Mouse (Mus musculus) right cerebral cortex, postnatal 4 days (tissue): ENCODE measurements around the gene Gm49510.

Experiments used
- DNase-seq: peaks from one replicate; pipeline ENCODE4 v3.0.0-alpha.2; 2022

Gm49510 gene

GRCm38 (mm10) chr15:78916052-78916826 lies 16.8 kb downstream of the Gm49510 start:
- peak; percentile 56 for DNase-seq

DNA sequence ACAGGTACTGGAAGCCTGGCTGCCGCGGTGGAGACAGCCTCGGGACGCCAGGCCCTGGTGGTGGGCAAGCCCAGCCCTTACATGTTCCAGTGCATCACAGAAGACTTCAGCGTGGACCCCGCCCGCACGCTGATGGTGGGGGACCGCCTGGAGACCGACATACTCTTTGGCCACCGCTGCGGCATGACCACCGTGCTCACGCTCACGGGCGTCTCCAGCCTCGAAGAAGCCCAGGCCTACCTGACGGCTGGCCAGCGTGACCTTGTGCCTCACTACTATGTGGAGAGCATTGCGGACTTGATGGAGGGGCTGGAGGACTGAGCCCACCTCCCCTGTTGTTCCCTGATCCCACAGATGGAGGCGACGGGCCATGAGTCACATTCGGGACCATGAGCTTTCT lies 18.7 kb downstream of the Gm49510 start:
- DNase-seq, result no peak

DNA sequence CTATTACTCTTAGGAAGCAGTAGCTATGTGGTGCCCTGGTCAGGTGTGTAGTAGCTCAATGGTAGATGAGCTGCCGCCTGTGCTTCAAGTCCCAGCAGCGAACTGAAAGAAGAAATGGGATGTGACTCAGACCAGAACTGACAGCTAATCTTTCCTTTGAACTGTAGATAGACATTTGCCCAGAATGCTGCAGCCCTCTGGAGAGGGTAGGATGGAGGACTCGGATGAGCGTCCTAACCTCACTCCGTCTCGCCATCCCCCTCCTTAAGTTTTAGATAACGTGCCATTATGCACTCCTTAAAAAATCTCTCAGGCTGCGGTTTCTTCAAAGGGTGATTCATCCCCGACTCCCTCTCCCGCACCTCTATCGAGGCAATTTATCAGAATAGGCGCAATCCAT lies 20.4 kb downstream of the Gm49510 start:
- no peak for DNase-seq

GRCm38 (mm10) chr15:78922700-78923099 lies 23.2 kb downstream of the Gm49510 start:
- DNase-seq, result no peak

- DNase-seq, result no peak
Measured at GRCm38 (mm10) chr15:78923585-78923984, 24.1 kb downstream of the Gm49510 start.

DNA sequence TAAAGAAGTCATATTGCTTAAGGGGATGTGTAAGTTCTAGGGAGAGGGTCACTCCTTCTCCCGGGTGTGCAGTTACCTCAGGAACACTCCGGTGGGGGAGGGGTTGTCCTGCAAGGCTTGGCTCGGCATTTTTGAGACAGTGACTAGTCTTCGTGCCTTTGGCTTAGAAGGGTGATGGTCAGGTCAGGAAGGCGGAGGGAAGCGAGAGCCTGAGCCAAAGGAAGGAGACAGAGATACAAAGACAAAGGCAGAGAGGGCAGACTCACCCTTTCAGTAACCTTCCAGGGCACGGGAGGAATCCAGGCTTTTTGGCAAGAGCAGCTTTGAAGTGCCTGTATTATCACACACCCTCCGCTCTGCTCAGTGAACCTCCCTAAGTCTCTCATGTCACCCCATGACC lies 25.7 kb downstream of the Gm49510 start:
- no peak for DNase-seq

GRCm38 (mm10) chr15:78926021-78926919 lies 26.8 kb downstream of the Gm49510 start, which contains the start of gene Lgals1:
Lgals1 (plus strand) TSS chr15:78926725.
- peak; percentile 58 for DNase-seq

DNA sequence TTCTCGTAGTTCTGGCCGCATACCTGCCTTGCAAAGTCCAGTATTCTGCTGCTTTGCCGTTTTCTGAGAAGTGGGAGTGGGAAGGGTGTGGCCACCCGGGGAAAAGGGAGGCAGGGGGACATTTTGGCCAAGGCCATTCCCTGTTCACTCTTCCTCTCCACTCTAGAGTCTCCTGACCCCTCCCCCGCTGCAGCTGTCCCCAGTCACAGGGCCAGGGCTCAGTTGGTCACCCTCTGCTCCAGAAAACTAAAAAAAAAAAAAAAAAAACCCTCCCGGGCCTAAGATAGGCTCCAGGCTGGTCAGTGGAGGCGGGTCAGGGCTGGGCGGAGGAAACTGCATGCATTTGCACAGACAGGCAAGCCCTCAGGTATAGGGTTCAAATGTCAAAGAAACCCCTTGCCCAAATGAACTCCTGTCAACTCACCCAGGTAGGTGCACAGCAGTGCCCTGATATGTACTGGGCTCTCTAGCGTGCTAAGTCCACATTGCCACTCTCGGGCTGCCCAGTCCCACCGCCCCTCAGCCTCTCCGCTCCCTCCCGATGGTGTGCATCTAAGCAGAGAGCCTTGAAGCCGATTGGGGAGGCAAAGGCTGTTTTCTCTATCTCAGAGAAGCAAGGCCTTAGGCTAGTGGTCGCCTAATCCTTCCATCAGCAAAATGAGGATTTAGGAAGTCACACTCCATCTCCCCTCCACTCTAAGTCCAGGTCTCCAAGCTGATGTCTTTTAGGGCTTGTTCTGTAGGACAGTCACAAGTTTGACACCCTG lies 27.7 kb downstream of the Gm49510 start:
- no peak for DNase-seq

DNA sequence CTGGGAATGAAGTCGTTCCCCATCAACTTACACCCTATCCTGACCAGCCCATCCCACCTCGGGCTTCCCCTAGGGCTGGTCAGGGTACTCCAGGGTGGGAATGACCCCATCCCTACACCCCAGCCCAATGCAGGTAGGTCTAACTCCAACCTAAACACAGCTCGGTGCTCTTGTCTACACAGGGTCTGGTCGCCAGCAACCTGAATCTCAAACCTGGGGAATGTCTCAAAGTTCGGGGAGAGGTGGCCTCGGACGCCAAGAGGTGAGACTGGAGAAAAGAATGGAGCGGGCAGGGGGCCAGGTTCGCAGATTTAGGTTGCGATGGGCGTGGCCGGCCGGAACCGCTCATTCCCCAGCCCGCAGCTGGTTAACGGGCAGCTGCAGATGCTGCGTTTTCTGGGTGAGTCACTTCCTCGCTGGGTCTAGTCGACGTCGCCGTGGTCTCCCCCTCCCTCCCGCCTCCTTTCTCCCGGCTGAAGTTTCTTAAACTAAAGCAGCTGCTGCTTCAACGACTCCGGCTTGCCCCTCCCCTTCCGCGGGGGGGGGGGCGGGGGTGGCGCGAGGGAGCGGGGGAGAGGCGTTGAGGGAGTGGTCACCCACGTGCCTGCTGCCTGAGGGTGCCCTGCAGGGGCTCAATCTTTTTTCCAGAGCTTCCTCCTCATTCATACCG lies 28.5 kb downstream of the Gm49510 start:
- peak; percentile 46 for DNase-seq

DNA sequence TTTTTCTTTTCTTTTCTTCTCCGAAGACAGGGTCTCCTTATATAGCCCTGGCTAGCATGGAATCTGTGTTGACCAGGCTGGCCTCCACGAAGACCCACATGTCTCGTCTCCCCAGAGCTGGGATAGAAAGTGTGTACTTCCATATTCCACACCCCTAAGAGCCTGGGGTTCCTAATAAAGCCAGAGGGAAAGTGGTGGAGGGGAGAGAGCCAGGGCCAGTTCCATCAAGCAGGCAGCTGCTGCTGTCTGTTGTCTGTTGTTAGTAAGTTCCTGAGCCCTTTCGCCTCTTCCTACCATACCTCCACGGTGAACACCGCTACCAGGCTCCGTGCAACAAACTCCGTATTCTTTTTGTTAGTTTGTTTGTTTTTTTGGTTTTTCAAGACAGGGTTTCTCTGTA lies 29.1 kb downstream of the Gm49510 start:
- DNase-seq, result no peak

DNA sequence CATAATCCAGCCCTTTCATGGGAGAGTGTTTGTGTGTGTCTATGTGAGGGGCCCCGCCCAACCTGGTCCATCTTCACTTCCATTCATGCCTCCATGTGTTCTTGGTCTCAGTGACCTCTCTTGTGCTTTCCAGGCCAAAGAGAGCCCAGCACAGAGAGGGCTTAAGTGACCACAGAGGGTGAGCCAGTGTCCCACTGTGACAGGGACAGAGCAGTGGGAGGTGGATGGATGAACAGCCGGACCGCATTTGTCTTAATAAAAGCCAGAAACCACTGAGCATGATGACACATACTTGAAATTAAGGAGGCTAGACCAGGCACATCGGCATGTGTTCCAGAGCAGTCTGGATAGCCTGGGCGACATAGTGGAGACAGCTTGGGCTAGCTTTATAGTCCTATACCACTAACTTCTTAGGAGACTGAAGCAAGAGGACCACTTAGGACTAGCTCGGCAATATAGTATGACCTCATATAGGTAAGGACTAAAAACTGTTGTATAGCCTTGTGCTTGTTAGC lies 30.8 kb downstream of the Gm49510 start:
- DNase-seq, result no peak

- no peak for DNase-seq
Measured at GRCm38 (mm10) chr15:78930801-78931426, 31.4 kb downstream of the Gm49510 start.

- DNase-seq, result no peak
Measured at GRCm38 (mm10) chr15:78931577-78931976, 32.1 kb downstream of the Gm49510 start.

DNA sequence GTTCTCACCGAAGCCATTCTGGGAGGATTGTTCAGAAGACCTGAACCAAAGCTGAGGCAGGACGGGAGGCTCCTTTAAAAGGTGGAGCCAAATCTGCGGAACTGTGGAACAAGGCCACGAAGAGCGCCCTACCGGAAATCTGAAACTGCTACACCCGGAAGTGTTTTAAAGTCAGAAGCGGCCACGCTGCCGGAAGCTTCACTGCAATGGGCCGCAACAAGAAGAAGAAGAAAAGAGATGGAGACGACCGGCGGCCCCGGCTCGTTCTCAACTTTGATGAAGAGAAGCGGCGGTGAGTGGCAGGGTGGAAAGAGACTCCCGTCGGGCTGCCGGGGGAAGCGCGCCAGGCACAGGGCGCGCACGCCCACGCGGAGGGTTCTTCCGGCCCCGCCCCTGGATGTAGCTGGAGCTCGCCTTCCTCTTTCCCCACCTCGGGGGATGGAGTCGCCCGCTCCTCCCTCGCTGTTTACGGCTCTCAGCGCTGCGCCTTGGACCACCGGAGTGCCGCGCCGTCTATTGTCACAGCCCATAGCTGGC lies 35.4 kb downstream of the Gm49510 start, which contains the start of gene Nol12:
Gene Nol12 (plus strand): TSS at position 150 of the 537 bp plus-strand sequence.
- peak; percentile 79 for DNase-seq

- DNase-seq, result no peak
Measured at GRCm38 (mm10) chr15:78936403-78936802, 36.9 kb downstream of the Gm49510 start.

DNA sequence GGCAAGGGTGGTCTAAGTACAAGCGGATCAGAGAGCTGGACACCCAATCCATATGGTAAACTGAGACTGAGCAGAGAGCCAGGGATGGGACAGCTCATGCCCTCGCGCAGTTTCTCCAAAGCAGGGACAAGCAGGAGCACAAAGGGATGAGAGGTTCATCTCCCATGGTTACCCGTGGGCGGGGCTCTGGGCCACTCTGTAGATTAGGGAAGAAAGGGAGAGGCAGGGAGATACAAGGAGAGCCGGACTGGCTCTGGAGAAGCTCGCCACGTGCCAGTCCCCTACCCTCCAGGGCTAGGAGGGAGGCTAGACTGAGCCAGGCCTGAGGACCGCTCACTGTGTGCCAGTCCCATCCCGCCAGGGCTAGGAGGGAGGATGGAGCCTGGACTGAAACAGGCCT lies 37.8 kb downstream of the Gm49510 start:
- no peak for DNase-seq

- DNase-seq, result no peak
Measured at GRCm38 (mm10) chr15:78937963-78938362, 38.5 kb downstream of the Gm49510 start.

DNA sequence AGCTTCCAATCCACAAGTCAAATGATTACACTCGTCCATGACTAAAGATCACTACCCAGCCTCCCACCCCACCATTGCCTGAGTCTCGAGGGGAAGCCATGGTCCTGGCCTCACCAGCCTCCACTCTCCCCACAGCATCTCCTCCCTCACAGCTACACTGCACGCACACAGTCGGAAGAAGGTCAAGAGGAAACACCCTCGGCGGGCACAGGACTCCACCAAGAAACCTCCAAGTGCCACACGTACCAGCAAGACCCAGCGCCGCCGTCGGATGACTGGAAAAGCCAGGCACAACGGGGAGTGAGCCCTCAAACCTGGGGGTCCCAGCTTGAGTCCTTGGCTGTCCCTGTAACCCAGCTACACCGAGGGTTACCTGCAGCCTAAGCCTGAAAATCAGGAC lies 40.9 kb downstream of the Gm49510 start:
- DNase-seq, result no peak

- peak; percentile 79 for DNase-seq
Measured at GRCm38 (mm10) chr15:78942663-78943062, 43.2 kb downstream of the Gm49510 start.

- no peak for DNase-seq
Measured at GRCm38 (mm10) chr15:78946232-78946631, 46.8 kb downstream of the Gm49510 start.

DNA sequence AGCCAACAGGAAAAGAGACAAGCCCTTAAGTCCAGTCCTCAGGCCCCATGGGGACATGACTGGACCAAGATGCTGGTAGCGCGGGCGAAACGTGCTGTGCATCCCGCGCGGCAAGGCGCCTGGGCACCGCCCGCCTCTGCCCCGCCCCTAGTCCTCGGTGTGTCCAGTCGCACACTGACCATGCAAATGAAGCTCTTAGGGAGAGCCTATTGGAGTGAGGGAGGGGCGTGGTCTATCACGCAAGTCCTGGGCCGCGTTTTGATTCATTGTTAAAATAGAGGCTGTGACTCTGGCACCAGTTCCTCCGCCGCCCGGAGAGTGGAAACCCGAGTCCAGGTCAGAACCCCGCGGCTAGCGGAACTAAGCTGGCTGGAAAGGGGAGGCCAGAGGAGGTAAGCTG lies 48.2 kb downstream of the Gm49510 start, which contains the start of gene Triobp:
Gene Triobp (plus strand): TSS at position 68 of the 400 bp plus-strand sequence.
- DNase-seq, result peak; percentile 77
